Mouse (Mus musculus) embryonic facial prominence, embryonic 13.5 days (tissue): Measurements from ENCODE around the gene Ppp4r1. TPM values are rescaled to one million over a fixed set of nuclear protein-coding genes. Genes with fewer than 3 reads are reported as not detected.

ENCODE experiments used
- ATAC-seq: fragments of 200-750 bp; cut with Nextera tagmentation; 2 replicates; pipeline ENCODE4 v1.8.0; 2017; ENCODE audit warnings: low read depth; ENCODE audit not compliant: insufficient number of reproducible peaks, insufficient read depth, low FRiP score, low TSS enrichment
- H3K27ac ChIP-seq: fragments of 300-500 bp; sonication (generic); 2 replicates; pipeline ENCODE4 v1.5.1; 2015; ENCODE audit warnings: moderate library complexity, mild to moderate bottlenecking, inconsistent platforms
- H3K27me3 ChIP-seq: fragments of 300-500 bp; sonication (generic); 2 replicates; pipeline ENCODE4 v1.6.1; 2015; ENCODE audit warnings: mild to moderate bottlenecking, inconsistent platforms
- H3K36me3 ChIP-seq: fragments of 300-500 bp; sonication (generic); 2 replicates; pipeline ENCODE4 v1.6.1; 2015; ENCODE audit warnings: mild to moderate bottlenecking, inconsistent platforms
- H3K4me1 ChIP-seq: fragments of 300-500 bp; sonication (generic); 2 replicates; pipeline ENCODE4 v1.6.1; 2015; ENCODE audit warnings: inconsistent platforms
- H3K4me2 ChIP-seq: fragments of 300-500 bp; sonication (generic); 2 replicates; pipeline ENCODE4 v1.6.1; 2015; ENCODE audit warnings: moderate library complexity, mild to moderate bottlenecking, inconsistent platforms
- H3K4me3 ChIP-seq: fragments of 300-500 bp; sonication (generic); 2 replicates; pipeline ENCODE4 v1.5.1; 2015; ENCODE audit warnings: mild to moderate bottlenecking, inconsistent platforms
- H3K9ac ChIP-seq: fragments of 300-500 bp; sonication (generic); 2 replicates; pipeline ENCODE4 v1.6.1; 2015; ENCODE audit warnings: mild to moderate bottlenecking, inconsistent platforms
- H3K9me3 ChIP-seq: fragments of 300-500 bp; sonication (generic); 2 replicates; pipeline ENCODE4 v1.6.1; 2016; ENCODE audit warnings: inconsistent platforms
- WGBS: fragments of 180-500 bp; shearing (Covaris S2); methylation state at CpG from one replicate; pipeline ENCODE4 v1.1.7; 2015; ENCODE audit warnings: mixed read lengths; 5-methylcytosine and 5-hydroxymethylcytosine counted together
- polyA plus RNA-seq: library from polyadenylated mRNA; unstranded; fragments of >200 nt; fragmentation: Nextera tagmentation; extraction: Ambion mirVana; gene quantifications from 2 replicates; pipeline ENCODE4 v1.2.1, GENCODE M21; 2015

The Ppp4r1 gene
- polyA plus RNA-seq, 1 experiment from 2014 or later = 46.7 TPM

DNA sequence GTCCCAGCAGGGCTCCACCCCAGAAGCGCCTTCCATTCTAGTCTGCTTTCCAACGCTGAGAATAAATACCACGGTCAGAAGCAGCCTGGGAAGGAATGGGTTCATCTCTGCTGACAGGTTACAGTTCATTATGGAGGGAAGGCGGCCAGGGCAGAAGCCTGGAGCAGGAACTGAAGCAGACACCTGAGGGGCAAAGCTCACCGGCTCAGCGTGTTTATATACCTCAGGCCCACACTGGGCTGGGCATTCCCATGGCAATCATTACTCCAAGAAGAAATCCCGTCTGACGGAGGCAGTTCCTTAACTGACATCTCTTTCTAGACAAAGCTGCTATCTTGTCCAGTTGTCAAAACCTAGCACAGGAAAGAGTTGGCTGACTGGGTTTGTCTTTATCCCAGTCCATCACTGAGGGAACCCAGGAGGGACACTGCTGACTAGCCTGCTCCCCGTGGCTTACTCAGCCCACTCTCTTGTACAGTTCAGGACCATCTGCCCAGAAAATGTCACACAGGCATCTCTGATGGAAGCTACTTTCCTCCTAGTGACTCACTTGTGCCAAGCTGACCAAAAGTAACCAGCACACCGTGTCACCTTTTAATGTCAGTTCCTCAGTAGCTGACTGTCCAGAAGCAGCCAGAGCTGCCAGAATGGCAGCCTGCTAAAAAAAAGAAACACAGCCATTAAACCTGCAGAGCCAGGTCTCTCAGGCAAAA lies 60.5 kb downstream of the Ppp4r1 start:
- Histone ChIP-seq H3K4me2 (no peak overlapping the region), H3K9me3 (no peaks in the 10 kb centered on the region), H3K4me3 (no peak overlapping the region), H3K4me1 (peaks cover 8% of the 10 kb centered on the region), H3K27ac (no peak overlapping the region), H3K9ac (no peak overlapping the region), H3K36me3 (peaks cover 72% of the 10 kb centered on the region), H3K27me3 (no peaks in the 10 kb centered on the region)
- 90% methylated on average over 10 of the region's 10 CpGs for WGBS
- no peak for ATAC-seq

DNA sequence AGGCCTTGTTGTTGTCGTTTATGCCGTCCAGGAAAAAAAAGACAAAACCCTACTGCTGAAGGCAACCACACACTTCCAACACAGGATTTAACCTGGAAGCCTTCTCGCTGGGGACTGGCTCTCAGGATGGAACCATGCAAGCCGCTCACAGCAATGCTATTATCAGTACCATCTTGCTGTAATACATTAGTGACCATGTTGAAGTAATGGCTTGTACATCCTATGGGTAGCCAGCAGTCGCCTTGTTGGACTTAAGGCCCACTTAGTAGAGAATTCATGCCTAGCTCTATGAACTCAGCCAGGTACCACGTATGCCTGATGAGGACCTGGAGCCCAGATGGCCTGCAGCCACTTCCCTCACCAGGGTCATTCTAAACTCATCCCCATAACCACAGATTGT lies 63.0 kb downstream of the Ppp4r1 start:
- H3K4me2 ChIP-seq = no peak overlapping the region
- H3K9me3 ChIP-seq = no peaks in the 10 kb centered on the region
- H3K27ac ChIP-seq = no peak overlapping the region
- H3K4me1 ChIP-seq = no peaks in the 10 kb centered on the region
- H3K4me3 ChIP-seq = no peak overlapping the region
- no peaks in the 10 kb centered on the region for H3K27me3 ChIP-seq
- peaks cover 66% of the 10 kb centered on the region for H3K36me3 ChIP-seq
- 89% methylated on average over 6 of the region's 6 CpGs for WGBS
- H3K9ac ChIP-seq = no peak overlapping the region
- no peak for ATAC-seq

DNA sequence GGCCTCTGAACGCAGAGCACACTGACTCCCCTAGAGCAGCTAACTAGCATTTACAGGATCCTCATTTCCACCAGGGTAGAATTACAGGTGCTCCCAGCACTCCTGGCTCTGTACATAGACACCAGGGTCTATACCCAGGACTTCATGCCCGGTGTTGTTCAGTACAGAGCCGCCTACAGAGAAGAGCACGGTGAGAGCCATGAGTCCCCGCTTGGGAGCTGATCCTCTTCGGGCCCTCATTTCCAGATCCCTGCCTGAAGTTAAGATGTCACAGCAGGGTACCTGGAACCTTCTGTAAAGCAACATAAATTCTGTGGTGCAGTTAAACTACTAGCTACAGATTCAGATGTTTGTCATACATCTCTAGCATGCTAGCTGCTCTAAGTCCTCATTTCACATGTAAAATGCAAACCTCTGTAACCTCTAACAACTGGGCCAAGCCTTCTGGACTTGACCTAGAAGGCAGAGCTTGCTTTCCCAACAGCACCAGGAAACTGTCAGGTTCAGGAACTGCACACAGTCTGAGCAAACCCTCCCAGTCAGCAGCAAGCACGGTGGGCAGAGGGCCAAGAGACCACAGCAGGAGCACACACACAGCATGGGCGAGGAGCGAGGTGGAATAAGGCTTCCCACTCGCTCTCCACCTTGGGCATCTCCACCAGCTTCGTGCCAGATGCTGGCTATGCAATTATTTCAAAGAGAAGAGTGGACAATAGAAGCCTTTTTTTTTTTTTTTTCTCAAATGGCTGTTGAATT lies 65.5 kb downstream of the Ppp4r1 start:
- WGBS = 80% methylated on average over 11 of the region's 11 CpGs
- H3K4me1 ChIP-seq = no peaks in the 10 kb centered on the region
- ATAC-seq = no peak
- 0 out of 2 replicates have a peak overlapping the region, but pooled peaks have one; percentile 3 for H3K27ac ChIP-seq
- no peak overlapping the region for H3K4me2 ChIP-seq
- no peak overlapping the region for H3K9ac ChIP-seq
- H3K36me3 ChIP-seq = peaks cover 67% of the 10 kb centered on the region
- H3K27me3 ChIP-seq = no peaks in the 10 kb centered on the region
- no peaks in the 10 kb centered on the region for H3K9me3 ChIP-seq
- no peak overlapping the region for H3K4me3 ChIP-seq

DNA sequence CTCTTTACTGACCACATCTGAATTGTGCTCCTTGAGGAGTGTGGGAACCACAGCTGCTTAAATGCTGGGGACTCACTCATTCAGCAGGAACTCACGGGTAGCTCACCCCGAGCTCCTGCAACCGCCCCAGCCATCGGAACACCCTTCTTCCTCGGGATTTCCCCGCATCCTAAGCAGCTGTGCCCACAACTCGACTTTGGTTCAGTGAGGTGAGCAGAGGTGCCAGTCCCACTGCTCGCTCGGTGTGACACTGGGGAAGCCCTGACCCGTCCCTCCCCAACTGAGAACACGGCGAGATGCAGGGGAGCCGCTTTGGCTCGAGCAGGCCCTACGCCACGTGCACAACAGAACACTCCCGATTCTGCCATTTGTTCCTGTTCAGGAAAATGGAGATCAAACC lies 68.1 kb downstream of the Ppp4r1 start:
- no peak overlapping the region for H3K9ac ChIP-seq
- H3K4me1 ChIP-seq = no peaks in the 10 kb centered on the region
- H3K27me3 ChIP-seq = no peaks in the 10 kb centered on the region
- H3K27ac ChIP-seq = no peak overlapping the region
- H3K9me3 ChIP-seq = no peaks in the 10 kb centered on the region
- 92% methylated on average over 17 of the region's 17 CpGs for WGBS
- H3K36me3 ChIP-seq = peaks cover 72% of the 10 kb centered on the region
- no peak for ATAC-seq
- H3K4me2 ChIP-seq = no peak overlapping the region
- no peak overlapping the region for H3K4me3 ChIP-seq

DNA sequence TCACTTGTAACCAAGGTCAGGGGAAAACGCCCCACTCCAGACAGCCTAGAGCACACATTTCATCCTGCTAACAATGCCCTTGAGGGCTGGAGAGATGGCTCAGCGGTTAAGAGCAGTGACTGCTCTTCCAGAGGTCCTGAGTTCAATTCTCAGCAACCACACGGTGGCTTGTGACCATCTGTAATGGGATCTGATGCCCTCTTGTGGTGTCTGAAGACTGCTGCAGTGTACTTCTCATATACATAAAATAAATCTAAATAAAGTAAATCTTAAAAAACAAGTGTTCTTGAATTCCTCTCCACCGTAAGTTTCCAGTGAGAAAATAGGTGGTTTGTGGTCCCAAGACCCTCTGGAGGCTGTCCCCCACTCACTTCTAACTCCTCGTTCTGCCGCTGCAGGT lies 69.4 kb downstream of the Ppp4r1 start:
- Histone ChIP-seq H3K4me2 (no peak overlapping the region), H3K36me3 (peaks cover 81% of the 10 kb centered on the region), H3K9me3 (no peaks in the 10 kb centered on the region), H3K4me1 (no peaks in the 10 kb centered on the region), H3K27ac (no peak overlapping the region), H3K27me3 (no peaks in the 10 kb centered on the region), H3K4me3 (no peak overlapping the region), H3K9ac (no peak overlapping the region)
- no peak for ATAC-seq
- WGBS = 86% methylated on average over 6 of the region's 6 CpGs

DNA sequence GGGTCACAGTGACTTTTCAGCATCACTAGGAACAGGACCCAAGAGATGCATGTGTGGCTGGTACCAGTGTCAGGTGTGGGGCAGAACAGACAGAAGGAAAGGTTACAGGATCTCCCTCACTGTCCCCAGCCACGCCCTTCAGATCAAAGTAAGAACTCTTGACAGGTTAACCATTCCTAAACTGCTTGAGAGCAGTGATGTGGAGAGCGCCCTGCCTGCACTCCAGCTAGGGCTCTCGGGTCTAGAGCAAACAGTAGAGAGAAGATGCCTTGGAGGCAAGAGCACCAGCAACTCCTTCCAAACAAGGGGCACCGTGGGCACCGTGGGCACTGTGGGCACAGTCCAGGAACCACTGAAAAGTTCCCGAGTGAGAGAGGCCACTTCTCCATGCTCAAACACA lies 71.0 kb downstream of the Ppp4r1 start:
- Histone ChIP-seq H3K4me1 (no peaks in the 10 kb centered on the region), H3K4me3 (no peak overlapping the region), H3K9ac (no peak overlapping the region), H3K9me3 (no peaks in the 10 kb centered on the region), H3K27me3 (no peaks in the 10 kb centered on the region), H3K4me2 (no peak overlapping the region), H3K36me3 (peaks cover 91% of the 10 kb centered on the region), H3K27ac (no peak overlapping the region)
- ATAC-seq = no peak
- 83% methylated on average over 6 of the region's 6 CpGs for WGBS

DNA sequence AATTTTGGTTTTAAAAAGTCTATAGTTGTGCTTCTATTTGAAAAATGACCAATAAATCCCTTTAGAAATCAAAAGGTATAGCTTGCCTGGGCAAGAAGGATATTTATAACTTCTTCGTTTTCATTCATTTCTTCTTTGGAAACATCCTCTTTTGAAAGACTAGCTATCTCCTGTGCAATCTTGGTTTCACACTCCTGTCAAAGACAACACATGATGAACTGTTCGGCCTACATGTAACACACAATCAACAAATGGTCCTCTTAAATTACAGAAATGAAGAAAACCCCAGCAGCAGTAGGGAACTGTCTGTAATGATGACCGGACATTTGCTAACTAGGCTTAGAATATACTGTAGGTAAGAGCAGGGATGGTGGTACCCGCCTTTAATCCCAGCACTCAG lies 71.6 kb downstream of the Ppp4r1 start:
- no peaks in the 10 kb centered on the region for H3K4me1 ChIP-seq
- no peaks in the 10 kb centered on the region for H3K9me3 ChIP-seq
- 94% methylated on average over 4 of the region's 4 CpGs for WGBS
- H3K27me3 ChIP-seq = no peaks in the 10 kb centered on the region
- ATAC-seq = no peak
- H3K36me3 ChIP-seq = peaks cover 94% of the 10 kb centered on the region
- H3K4me2 ChIP-seq = no peak overlapping the region
- no peak overlapping the region for H3K4me3 ChIP-seq
- H3K27ac ChIP-seq = no peak overlapping the region
- H3K9ac ChIP-seq = no peak overlapping the region

DNA sequence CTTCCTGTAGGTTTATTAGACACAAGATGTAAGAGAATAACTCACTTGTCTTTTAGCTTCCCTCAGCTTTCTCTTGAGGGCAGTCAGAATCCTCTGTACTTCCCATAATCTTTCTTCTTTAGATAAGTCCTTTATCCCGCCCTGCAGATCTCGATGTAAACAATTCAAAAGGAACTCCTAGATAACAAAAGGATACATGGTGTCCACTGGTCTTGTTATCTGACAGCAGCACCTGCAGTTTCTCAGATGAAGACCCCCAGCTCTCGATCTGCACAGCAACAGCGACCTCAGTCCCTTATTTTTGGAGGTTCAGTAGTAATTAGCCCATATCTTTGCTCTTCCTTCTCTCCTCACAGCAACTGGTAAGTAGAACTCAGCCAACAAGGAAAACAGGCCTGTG lies 75.2 kb downstream of the Ppp4r1 start:
- Histone ChIP-seq H3K4me1 (no peaks in the 10 kb centered on the region), H3K9ac (no peak overlapping the region), H3K9me3 (no peaks in the 10 kb centered on the region), H3K27me3 (no peaks in the 10 kb centered on the region), H3K4me2 (no peak overlapping the region), H3K36me3 (peaks cover 78% of the 10 kb centered on the region), H3K27ac (no peak overlapping the region), H3K4me3 (no peak overlapping the region)
- ATAC-seq = no peak
- WGBS = 85% methylated on average over 4 of the region's 4 CpGs

DNA sequence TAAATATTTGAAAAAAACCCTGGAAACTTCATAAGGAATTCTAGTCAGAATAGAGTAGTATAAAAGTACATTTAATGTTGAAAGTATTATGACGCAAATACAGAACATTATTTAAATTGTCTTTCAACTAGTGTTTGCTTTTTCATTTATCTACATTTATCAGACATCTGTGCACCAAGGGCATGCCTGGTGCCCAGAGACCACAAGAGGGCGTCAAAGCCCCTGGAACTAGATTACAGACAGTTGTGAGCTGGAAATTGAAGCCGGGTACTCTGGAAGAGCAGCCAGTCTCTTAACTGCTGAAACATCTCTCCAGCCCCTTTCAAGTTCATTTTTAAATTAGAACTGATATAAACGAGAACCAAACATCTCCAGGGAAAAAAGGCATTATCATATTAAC lies 80.2 kb downstream of the Ppp4r1 start:
- Histone ChIP-seq H3K4me2 (no peak overlapping the region), H3K4me1 (no peaks in the 10 kb centered on the region), H3K9ac (no peak overlapping the region), H3K4me3 (no peak overlapping the region), H3K9me3 (no peaks in the 10 kb centered on the region), H3K27ac (no peak overlapping the region), H3K36me3 (peaks cover 61% of the 10 kb centered on the region), H3K27me3 (no peaks in the 10 kb centered on the region)
- no peak for ATAC-seq
- WGBS = 46% methylated on average over 4 of the region's 4 CpGs

DNA sequence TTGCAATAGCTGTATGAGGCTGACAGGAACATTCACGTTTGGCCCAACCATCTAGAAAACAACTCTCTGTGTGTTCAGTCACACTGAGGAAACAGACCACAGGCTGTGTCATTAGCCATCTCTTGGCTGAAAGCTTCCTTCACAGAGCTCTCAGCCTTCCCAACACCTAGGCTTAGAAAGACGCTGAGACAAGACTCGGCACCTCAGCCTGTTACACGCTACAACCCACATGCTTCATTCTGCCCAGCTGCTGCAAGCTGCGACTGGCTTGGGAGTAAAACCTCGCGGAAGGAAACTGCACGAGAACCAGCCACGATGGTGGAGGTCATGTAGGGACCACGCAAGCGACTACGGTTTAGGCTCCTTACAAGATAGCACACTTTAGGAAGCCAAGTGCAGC lies 81.5 kb downstream of the Ppp4r1 start:
- peaks cover 52% of the 10 kb centered on the region for H3K36me3 ChIP-seq

DNA sequence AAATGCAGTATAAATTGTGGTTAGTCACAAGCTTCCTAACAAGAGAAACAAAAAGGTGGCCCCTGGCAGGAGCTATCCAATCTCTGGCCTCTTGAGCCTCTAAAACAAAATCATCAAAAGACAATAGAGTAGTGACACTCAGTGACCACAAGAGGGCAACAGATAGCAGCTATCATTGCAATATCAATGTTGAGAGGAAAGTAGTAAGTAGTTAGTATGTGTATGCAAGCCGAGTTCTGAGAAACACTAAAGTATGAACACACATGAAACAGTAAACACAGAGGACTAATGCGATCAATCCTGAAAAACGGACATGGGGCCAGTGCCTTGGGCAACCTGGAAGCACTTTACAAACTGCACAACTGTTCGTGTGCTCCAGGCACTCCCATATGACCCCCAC lies 82.4 kb downstream of the Ppp4r1 start:
- Histone ChIP-seq H3K4me2 (no peak overlapping the region), H3K4me3 (no peak overlapping the region), H3K4me1 (no peaks in the 10 kb centered on the region), H3K9ac (no peak overlapping the region), H3K27ac (no peak overlapping the region), H3K27me3 (no peaks in the 10 kb centered on the region), H3K9me3 (no peaks in the 10 kb centered on the region), H3K36me3 (peaks cover 46% of the 10 kb centered on the region)
- no peak for ATAC-seq
- WGBS = 40% methylated on average over 4 of the region's 4 CpGs

More for the DNA sequence above, 81.5 kb downstream of the Ppp4r1 start:
- 94% methylated on average over 12 of the region's 12 CpGs for WGBS
- no peak overlapping the region for H3K4me2 ChIP-seq
- ATAC-seq = no peak
- H3K9me3 ChIP-seq = no peaks in the 10 kb centered on the region
- H3K27ac ChIP-seq = no peak overlapping the region
- no peaks in the 10 kb centered on the region for H3K4me1 ChIP-seq
- no peak overlapping the region for H3K4me3 ChIP-seq
- no peak overlapping the region for H3K9ac ChIP-seq
- H3K27me3 ChIP-seq = no peaks in the 10 kb centered on the region

DNA sequence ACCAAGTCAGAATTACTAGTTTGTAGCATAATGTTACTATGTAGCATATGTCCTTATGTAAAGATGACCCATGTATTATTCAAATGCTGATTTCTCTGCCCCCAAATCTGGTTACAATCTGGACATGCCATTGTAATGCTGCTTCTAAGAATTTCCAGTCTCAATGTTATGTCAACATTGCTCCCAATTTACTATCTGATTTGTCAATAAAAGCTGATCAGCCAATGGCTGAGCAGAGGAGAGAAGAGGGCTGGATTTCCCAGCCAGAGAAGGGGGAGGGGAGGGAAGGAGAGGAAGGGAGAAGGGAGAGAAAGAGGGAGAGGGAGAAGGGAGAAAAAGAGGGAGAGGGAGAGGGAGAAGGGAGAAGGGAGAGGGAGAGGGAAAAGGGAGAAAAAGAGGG lies 82.9 kb downstream of the Ppp4r1 start:
- H3K4me2 ChIP-seq = no peak overlapping the region
- no peak for ATAC-seq
- H3K27ac ChIP-seq = no peak overlapping the region
- no peaks in the 10 kb centered on the region for H3K9me3 ChIP-seq
- no peak overlapping the region for H3K9ac ChIP-seq
- H3K4me3 ChIP-seq = no peak overlapping the region
- H3K27me3 ChIP-seq = no peaks in the 10 kb centered on the region
- H3K36me3 ChIP-seq = peaks cover 43% of the 10 kb centered on the region
- no peaks in the 10 kb centered on the region for H3K4me1 ChIP-seq
